In genomic region chr10:93486622-93487021, GRCm38 (mm10) we compare ENCODE assay signal across 1 mouse cellular context.
TF ChIP-seq lines count a peak whose summit lies in the region.

No protein-coding gene starts in this region.

TF ChIP-seq in MEL, 35 proteins besides CTCF, POLR2A, EP300 and RAD21 (continued from another document):
- no peak for TF ChIP-seq ZMIZ1 (IDR thresholded peaks at IDR 0.05; ENCODE audit: low read depth, low read length)
TF ChIP-seq in MEL: peak in this region for 1.
